Mouse (Mus musculus): Measurements from ENCODE around the gene Pax9. TPM values are rescaled to one million over a fixed set of nuclear protein-coding genes. Genes with fewer than 3 reads are reported as not detected.

Gene Pax9
- polyA plus RNA-seq (2014; fragmentation: Nextera tagmentation; extraction: Ambion mirVana): 3.7 and 4.8 TPM in 2 replicates

- Histone ChIP-seq H3K4me3 (ENCODE audit: low read depth, low read length) (peak within 1 kb of the TSS; percentile 23), H3K4me1 (ENCODE audit: control insufficient read depth, insufficient read depth, low read length) (0 out of 2 replicates have a peak, but pooled peaks cover 7% of the 10 kb centered on the region), H3K9me3 (ENCODE audit: control insufficient read depth, low read length) (no peaks in the 10 kb centered on the region), H3K27me3 (ENCODE audit: control insufficient read depth, insufficient read depth, low read length) (peaks cover 97% of the 10 kb centered on the region), H3K36me3 (ENCODE audit: control insufficient read depth, insufficient read depth, low read length) (no peaks in the 10 kb centered on the region), H3K9ac (ENCODE audit: low read length) (peak within 1 kb of the TSS; percentile 19; the same call in 1 of the 2 replicates), H3K4me2 (ENCODE audit: low read depth) (peak within 1 kb of the TSS; percentile 28), H3K27ac (ENCODE audit: low read depth, low read length) (no peak within 1 kb of the TSS)
- DNase-seq (ENCODE audit: low spot score): peak; percentile 55
- under 1% methylated on average over 40 of the region's 40 CpGs for WGBS
- no peak for ATAC-seq (ENCODE audit: insufficient read depth, low FRiP score, low TSS enrichment)
Measured at GRCm38 (mm10) chr12:56691427-56692079, at the start of gene Pax9. TSS of gene Pax9 (plus strand) at chr12:56691767.

- Histone ChIP-seq H3K4me2 (ENCODE audit: low read depth) (no peak overlapping the region), H3K9ac (ENCODE audit: low read length) (no peak overlapping the region; the same call in 1 of the 2 replicates), H3K27ac (ENCODE audit: low read depth, low read length) (no peak overlapping the region), H3K4me1 (ENCODE audit: control insufficient read depth, insufficient read depth, low read length) (no peaks in the 10 kb centered on the region), H3K9me3 (ENCODE audit: control insufficient read depth, low read length) (no peaks in the 10 kb centered on the region), H3K36me3 (ENCODE audit: control insufficient read depth, insufficient read depth, low read length) (no peaks in the 10 kb centered on the region), H3K27me3 (ENCODE audit: control insufficient read depth, insufficient read depth, low read length) (no peaks in the 10 kb centered on the region), H3K4me3 (ENCODE audit: low read depth, low read length) (no peak overlapping the region)
- DNase-seq (ENCODE audit: low spot score): no peak
- WGBS: 70% methylated on average over 9 of the region's 9 CpGs
- no peak for ATAC-seq (ENCODE audit: insufficient read depth, low FRiP score, low TSS enrichment)
Measured at GRCm38 (mm10) chr12:56669451-56670122, 22.0 kb upstream of the Pax9 start.

GRCm38 (mm10) chr12:56670795-56671194 lies 20.8 kb upstream of the Pax9 start:
- Histone ChIP-seq H3K4me2 (ENCODE audit: low read depth) (no peak overlapping the region), H3K27me3 (ENCODE audit: control insufficient read depth, insufficient read depth, low read length) (no peaks in the 10 kb centered on the region), H3K4me3 (ENCODE audit: low read depth, low read length) (no peak overlapping the region), H3K9ac (ENCODE audit: low read length) (no peak overlapping the region), H3K27ac (ENCODE audit: low read depth, low read length) (no peak overlapping the region), H3K4me1 (ENCODE audit: control insufficient read depth, insufficient read depth, low read length) (no peaks in the 10 kb centered on the region), H3K9me3 (ENCODE audit: control insufficient read depth, low read length) (no peaks in the 10 kb centered on the region), H3K36me3 (ENCODE audit: control insufficient read depth, insufficient read depth, low read length) (no peaks in the 10 kb centered on the region)
- no peak for ATAC-seq (ENCODE audit: insufficient read depth, low FRiP score, low TSS enrichment)
- 96% methylated on average over 9 of the region's 9 CpGs for WGBS
- DNase-seq (ENCODE audit: low spot score): no peak

GRCm38 (mm10) chr12:56674726-56675125 lies 16.8 kb upstream of the Pax9 start:
- ATAC-seq (ENCODE audit: insufficient read depth, low FRiP score, low TSS enrichment) (no peak), DNase-seq (ENCODE audit: low spot score) (peak; percentile 37)
- no peak overlapping the region for H3K4me2 ChIP-seq (ENCODE audit: low read depth)
- H3K4me1 ChIP-seq (ENCODE audit: control insufficient read depth, insufficient read depth, low read length): no peaks in the 10 kb centered on the region
- H3K9me3 ChIP-seq (ENCODE audit: control insufficient read depth, low read length): no peaks in the 10 kb centered on the region
- no peak overlapping the region for H3K4me3 ChIP-seq (ENCODE audit: low read depth, low read length)
- no peak overlapping the region for H3K27ac ChIP-seq (ENCODE audit: low read depth, low read length)
- H3K9ac ChIP-seq (ENCODE audit: low read length): no peak overlapping the region
- 38% methylated on average over 3 of the region's 3 CpGs for WGBS
- no peaks in the 10 kb centered on the region for H3K36me3 ChIP-seq (ENCODE audit: control insufficient read depth, insufficient read depth, low read length)
- H3K27me3 ChIP-seq (ENCODE audit: control insufficient read depth, insufficient read depth, low read length): no peaks in the 10 kb centered on the region

GRCm38 (mm10) chr12:56677620-56678019 lies 13.9 kb upstream of the Pax9 start:
- H3K4me1 ChIP-seq (ENCODE audit: control insufficient read depth, insufficient read depth, low read length): peaks cover 5% of the 10 kb centered on the region; the same call in 1 of the 2 replicates
- no peaks in the 10 kb centered on the region for H3K9me3 ChIP-seq (ENCODE audit: control insufficient read depth, low read length)
- 78% methylated on average over 7 of the region's 7 CpGs for WGBS
- H3K27ac ChIP-seq (ENCODE audit: low read depth, low read length): no peak overlapping the region
- H3K9ac ChIP-seq (ENCODE audit: low read length): no peak overlapping the region
- no peak for DNase-seq (ENCODE audit: low spot score)
- no peak overlapping the region for H3K4me3 ChIP-seq (ENCODE audit: low read depth, low read length)
- ATAC-seq (ENCODE audit: insufficient read depth, low FRiP score, low TSS enrichment): no peak
- H3K27me3 ChIP-seq (ENCODE audit: control insufficient read depth, insufficient read depth, low read length): peaks cover 26% of the 10 kb centered on the region
- H3K4me2 ChIP-seq (ENCODE audit: low read depth): no peak overlapping the region
- no peaks in the 10 kb centered on the region for H3K36me3 ChIP-seq (ENCODE audit: control insufficient read depth, insufficient read depth, low read length)

GRCm38 (mm10) chr12:56681096-56681811 lies 10.3 kb upstream of the Pax9 start:
- H3K4me1 ChIP-seq (ENCODE audit: control insufficient read depth, insufficient read depth, low read length): peaks cover 5% of the 10 kb centered on the region; the same call in 1 of the 2 replicates
- peaks cover 58% of the 10 kb centered on the region for H3K27me3 ChIP-seq (ENCODE audit: control insufficient read depth, insufficient read depth, low read length)
- H3K27ac ChIP-seq (ENCODE audit: low read depth, low read length): no peak overlapping the region
- DNase-seq (ENCODE audit: low spot score): peak; percentile 73
- peak overlapping the region; percentile 34 for H3K4me3 ChIP-seq (ENCODE audit: low read depth, low read length)
- H3K9me3 ChIP-seq (ENCODE audit: control insufficient read depth, low read length): no peaks in the 10 kb centered on the region
- H3K4me2 ChIP-seq (ENCODE audit: low read depth): peak overlapping the region; percentile 63
- peak overlapping the region; percentile 35; the same call in 1 of the 2 replicates for H3K9ac ChIP-seq (ENCODE audit: low read length)
- peak; percentile 67 for ATAC-seq (ENCODE audit: insufficient read depth, low FRiP score, low TSS enrichment)
- under 1% methylated on average over 38 of the region's 38 CpGs for WGBS
- H3K36me3 ChIP-seq (ENCODE audit: control insufficient read depth, insufficient read depth, low read length): no peaks in the 10 kb centered on the region

GRCm38 (mm10) chr12:56687640-56688481 lies 3.7 kb upstream of the Pax9 start:
- Histone ChIP-seq H3K9me3 (ENCODE audit: control insufficient read depth, low read length) (no peaks in the 10 kb centered on the region), H3K4me1 (ENCODE audit: control insufficient read depth, insufficient read depth, low read length) (0 out of 2 replicates have a peak, but pooled peaks cover 7% of the 10 kb centered on the region), H3K27me3 (ENCODE audit: control insufficient read depth, insufficient read depth, low read length) (peaks cover 93% of the 10 kb centered on the region), H3K36me3 (ENCODE audit: control insufficient read depth, insufficient read depth, low read length) (no peaks in the 10 kb centered on the region), H3K4me3 (ENCODE audit: low read depth, low read length) (no peak overlapping the region), H3K4me2 (ENCODE audit: low read depth) (no peak overlapping the region), H3K9ac (ENCODE audit: low read length) (no peak overlapping the region), H3K27ac (ENCODE audit: low read depth, low read length) (no peak overlapping the region)
- 6% methylated on average over 15 of the region's 15 CpGs for WGBS
- no peak for ATAC-seq (ENCODE audit: insufficient read depth, low FRiP score, low TSS enrichment)
- peak; percentile 31 for DNase-seq (ENCODE audit: low spot score)

- 0 out of 2 replicates have a peak, but pooled peaks cover 7% of the 10 kb centered on the region for H3K4me1 ChIP-seq (ENCODE audit: control insufficient read depth, insufficient read depth, low read length)
- no peak overlapping the region for H3K27ac ChIP-seq (ENCODE audit: low read depth, low read length)
- 6% methylated on average over 10 of the region's 10 CpGs for whole genome bisulfite sequencing
- peaks cover 93% of the 10 kb centered on the region for H3K27me3 ChIP-seq (ENCODE audit: control insufficient read depth, insufficient read depth, low read length)
- no peak overlapping the region for H3K9ac ChIP-seq (ENCODE audit: low read length)
- H3K9me3 ChIP-seq (ENCODE audit: control insufficient read depth, low read length): no peaks in the 10 kb centered on the region
- H3K4me3 ChIP-seq (ENCODE audit: low read depth, low read length): no peak overlapping the region
- ATAC-seq (ENCODE audit: insufficient read depth, low FRiP score, low TSS enrichment) (no peak), DNase-seq (ENCODE audit: low spot score) (no peak)
- H3K4me2 ChIP-seq (ENCODE audit: low read depth): no peak overlapping the region
- no peaks in the 10 kb centered on the region for H3K36me3 ChIP-seq (ENCODE audit: control insufficient read depth, insufficient read depth, low read length)
Measured at GRCm38 (mm10) chr12:56688482-56688840, 3.1 kb upstream of the Pax9 start.
